Mouse (Mus musculus) cerebellum, adult 9-11 months (tissue): Measurements from ENCODE around the gene Gm20806.
"Not testable (repeated sequence)": the region's sequence is repeated elsewhere in the genome, so short reads cannot be mapped to it uniquely, and the experiment has no call there.

Experiments
- DNase-seq: peaks from one replicate; pipeline ENCODE4 v3.0.0; 2022

The Gm20806 gene

DNA sequence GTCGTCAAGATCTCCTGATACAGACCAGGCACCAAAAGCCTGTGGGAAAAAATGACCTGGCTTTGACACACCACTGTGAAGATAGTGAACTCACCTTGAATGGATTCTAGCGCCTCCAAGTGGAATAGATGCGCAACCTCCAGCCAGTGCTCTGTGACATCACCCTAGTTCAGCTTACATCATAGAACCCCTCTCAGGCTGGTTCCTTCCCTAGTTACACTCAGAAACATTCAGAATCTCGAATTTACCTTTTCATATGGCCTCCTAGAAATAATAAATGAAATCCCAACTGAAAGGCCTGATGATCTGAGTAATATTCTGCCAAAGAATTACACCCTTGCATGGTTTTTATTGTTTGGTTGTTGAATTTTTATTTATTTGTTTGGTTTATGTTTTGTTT, at the start of gene Gm20806:
Gm20806 (minus strand) TSS at position 101 of the 400 bp plus-strand sequence.
- not testable (repeated sequence) for DNase-seq
